Mouse (Mus musculus) C2C12 (cell line): ENCODE measurements around the gene Hist1h3f.

Source experiments
- CTCF ChIP-seq: IDR thresholded peaks from one replicate; pipeline ENCODE4 v1.5.1; 2011; ENCODE audit not compliant: control insufficient read depth, insufficient read depth, insufficient read length
- MAX ChIP-seq: IDR thresholded peaks from one replicate; pipeline ENCODE4 v1.6.1; 2011; ENCODE audit warnings: mild to moderate bottlenecking, control low read depth
- MYOD1 ChIP-seq: IDR thresholded peaks from one replicate; pipeline ENCODE4 v1.6.1; 2011; ENCODE audit warnings: low read depth; ENCODE audit not compliant: control insufficient read depth, insufficient read length
- MYOG ChIP-seq: IDR thresholded peaks from one replicate; pipeline ENCODE4 v1.6.1; 2011; ENCODE audit not compliant: control insufficient read depth, insufficient read length; ENCODE audit errors: extremely low read depth
- USF1 ChIP-seq: IDR thresholded peaks from one replicate; pipeline ENCODE4 v1.6.1; 2011; ENCODE audit warnings: low read depth, mild to moderate bottlenecking, control low read depth, moderate library complexity

GRCm38 (mm10) chr13:23575271-23575851, 31.5 kb downstream of the Hist1h3f start, which contains the start of gene Hist1h3d:
- TF ChIP-seq MYOD1 (no peak), CTCF (no peak), MAX (no peak), USF1 (no peak), MYOG (no peak)
